Comparison of ENCODE assay signal across 17 mouse cellular contexts in genomic region chr12:40247384-40247783, GRCm38 (mm10). TPM values are rescaled to one million over a fixed set of nuclear protein-coding genes. Genes with fewer than 3 reads are reported as not detected.
DNase-seq lines count a peak whose midpoint lies in the region; ATAC-seq and TF ChIP-seq lines count a peak whose summit lies in the region.
"Had no signal": no experiment of that assay in that cellular context is flagged by ENCODE, and none has a peak within 500 bp of the region (broad histone marks: within the 10 kb centered on the region; RNA-seq: fewer than 3 reads in every experiment).

No protein-coding gene starts in this region.

- H3K27ac ChIP-seq in heart, embryonic 13.5 days (replicated peaks), result peak overlapping the region; percentile 63; the same call in 1 of the 2 replicates
- peak overlapping the region; percentile 14; the same call in 1 of the 2 replicates for H3K27ac ChIP-seq in MEL (ENCODE audit: control insufficient read depth, low read depth, low read length)
- no peak overlapping the region for H3K27ac ChIP-seq in liver, embryonic 15.5 days (replicated peaks)
- H3K27ac ChIP-seq: embryonic facial prominence, embryonic 10.5 days; hindbrain, embryonic 13.5 days; lung, embryonic 15.5 days had no signal

- 69% methylated on average over 4 of the region's 4 CpGs for WGBS in heart, embryonic 13.5 days
- WGBS in liver, embryonic 15.5 days (ENCODE audit: insufficient replicate concordance), result 30% methylated on average over 4 of the region's 4 CpGs

- no peak for DNase-seq in heart, adult 8-10 months (ENCODE audit: low spot score)
- DNase-seq in 416B (ENCODE audit: low read depth) (peak; percentile 23), MEL (ENCODE audit: low read depth, low spot score) (no peak)
- no peak for DNase-seq in adrenal gland, adult 18-20 months (ENCODE audit: low spot score in 2 of 2)
- no peak for DNase-seq in cerebellum, adult 9-11 months
- DNase-seq: cerebellum, postnatal 25 days; midbrain, embryonic 14.5 days; right cerebral cortex, adult 18-20 months; thymus, postnatal 25 days had no signal

- H3K4me1 ChIP-seq in heart, embryonic 13.5 days, result peaks cover 39% of the 10 kb centered on the region
- peaks cover 12 to 19% of the 10 kb centered on the region in 2 experiments for H3K4me1 ChIP-seq in MEL (ENCODE audit: control insufficient read depth in 1 of 2, insufficient read depth in 2 of 2, low read length in 2 of 2)
- H3K4me1 ChIP-seq in liver, embryonic 15.5 days (replicated peaks), result peaks cover 29% of the 10 kb centered on the region

- H3K4me2 ChIP-seq in heart, embryonic 13.5 days, result peak overlapping the region; percentile 29
- peak overlapping the region; percentile 36 for H3K4me2 ChIP-seq in liver, embryonic 15.5 days
- H3K4me2 ChIP-seq: hindbrain, embryonic 13.5 days; lung, embryonic 15.5 days had no signal

- no peak for TF ChIP-seq EP300 in MEL (IDR thresholded peaks at IDR 0.05; ENCODE audit: low read depth in 1 of 2, low read length in 2 of 2)

- H3K79me2 ChIP-seq in MEL (ENCODE audit: control insufficient read depth, insufficient read depth, low read length, poor library complexity), result no peaks in the 10 kb centered on the region

- TF ChIP-seq CTCF in MEL (IDR thresholded peaks at IDR 0.05 in 2 of 3, conservative IDR thresholded peaks at IDR 0.05 in 1 of 3; ENCODE audit: control insufficient read depth in 1 of 3, insufficient read depth in 1 of 3, low read depth in 2 of 3, low read length in 3 of 3, poor library complexity in 1 of 3, severe bottlenecking in 1 of 3), result no peak

- ATAC-seq in heart, embryonic 13.5 days (ENCODE audit: extremely low read depth, insufficient number of reproducible peaks, low FRiP score, low TSS enrichment), result no peak
- ATAC-seq in liver, embryonic 15.5 days (ENCODE audit: insufficient read depth), result no peak
- ATAC-seq: forebrain, embryonic 16.5 days had no signal

- no peaks in the 10 kb centered on the region for H3K27me3 ChIP-seq in heart, embryonic 13.5 days (replicated peaks)
- no peaks in the 10 kb centered on the region for H3K27me3 ChIP-seq in MEL (ENCODE audit: control insufficient read depth in 1 of 2, insufficient read depth in 2 of 2, low read length in 2 of 2)
- H3K27me3 ChIP-seq in liver, embryonic 15.5 days, result no peaks in the 10 kb centered on the region
- H3K27me3 ChIP-seq: hindbrain, embryonic 13.5 days; lung, embryonic 15.5 days had no signal

- H3K36me3 ChIP-seq in heart, embryonic 13.5 days, result no peaks in the 10 kb centered on the region
- H3K36me3 ChIP-seq in MEL (ENCODE audit: control insufficient read depth in 1 of 2, insufficient read depth in 2 of 2, low read length in 2 of 2), result peaks cover 0 to 17% of the 10 kb centered on the region in 2 experiments; a peak in 2 of 4 replicates
- H3K36me3 ChIP-seq in liver, embryonic 15.5 days (replicated peaks), result no peaks in the 10 kb centered on the region
- H3K36me3 ChIP-seq: embryonic facial prominence, embryonic 10.5 days; hindbrain, embryonic 13.5 days; lung, embryonic 15.5 days had no signal

- no peaks in the 10 kb centered on the region for H3K9me3 ChIP-seq in heart, embryonic 13.5 days
- H3K9me3 ChIP-seq in MEL (replicated peaks; ENCODE audit: insufficient read depth, low read length), result no peaks in the 10 kb centered on the region
- no peaks in the 10 kb centered on the region for H3K9me3 ChIP-seq in liver, embryonic 15.5 days (replicated peaks)
- H3K9me3 ChIP-seq: embryonic facial prominence, embryonic 10.5 days; hindbrain, embryonic 13.5 days; lung, embryonic 15.5 days had no signal

- no peak for TF ChIP-seq POLR2A in MEL (IDR thresholded peaks at IDR 0.05; ENCODE audit: control insufficient read depth in 1 of 2, insufficient read depth in 1 of 2, low read depth in 1 of 2, low read length in 2 of 2, poor library complexity in 1 of 2)

- no peak overlapping the region for H3K4me3 ChIP-seq in heart, embryonic 13.5 days
- no peak overlapping the region for H3K4me3 ChIP-seq in MEL (ENCODE audit: control insufficient read depth in 1 of 2, insufficient read depth in 1 of 2, low read depth in 2 of 2, low read length in 2 of 2)
- no peak overlapping the region for H3K4me3 ChIP-seq in liver, embryonic 15.5 days (replicated peaks)
- H3K4me3 ChIP-seq: embryonic facial prominence, embryonic 10.5 days; erythroblast, embryonic 14.5 days; hindbrain, embryonic 13.5 days; lung, embryonic 15.5 days had no signal

- H3K9ac ChIP-seq in heart, embryonic 13.5 days, result no peak overlapping the region
- no peak overlapping the region for H3K9ac ChIP-seq in MEL (ENCODE audit: control insufficient read depth, low read depth, low read length, poor library complexity, severe bottlenecking)
- no peak overlapping the region for H3K9ac ChIP-seq in liver, embryonic 15.5 days
- H3K9ac ChIP-seq: hindbrain, embryonic 13.5 days; lung, embryonic 15.5 days had no signal

- no peak for TF ChIP-seq RAD21 in MEL (IDR thresholded peaks at IDR 0.05; ENCODE audit: low read depth, low read length)

TF ChIP-seq in MEL, 35 proteins besides CTCF, POLR2A, EP300 and RAD21:
- TF ChIP-seq MAFK (IDR thresholded peaks at IDR 0.05; ENCODE audit: borderline replicate concordance, low read depth, low read length) (no peak), TCF12 (IDR thresholded peaks at IDR 0.05; ENCODE audit: low read depth, low read length) (no peak)

RNA-seq across cellular contexts. Expression of gene Ifrd1, which starts 0.9 kb away (rescaled TPM):
- 98.0 and 98.2 TPM in 2 replicates for polyA plus RNA-seq in heart, embryonic 13.5 days (2015; fragmentation: Nextera tagmentation; extraction: Ambion mirVana)
- 10 to 100 TPM; 69.0 to 89.2 (median 83.0) TPM for total RNA-seq in heart, adult 8-10 months (2022)
- 158 and 167 TPM in 2 replicates for total RNA-seq in MEL (2012; rRNA removed)
- 100 to 1,000 TPM in 1 of 2 experiments, not detected in 1; 161 TPM for polyA plus RNA-seq in MEL (2012; ENCODE audit: insufficient read depth in 1 of 2, insufficient read length in 2 of 2, low read depth in 1 of 2, low replicate concordance in 2 of 2, missing spikeins in 1 of 2)
- 38.4 and 43.8 TPM in 2 replicates for polyA plus RNA-seq in liver, embryonic 15.5 days (2015; fragmentation: Nextera tagmentation; extraction: Ambion mirVana)
- total RNA-seq in adrenal gland, adult 18-20 months (2021), result 100 to 1,000 TPM; 177 to 248 TPM

RNA-seq across cellular contexts. Expression of gene Lsmem1, which starts 48.1 kb away (rescaled TPM):
- 26.9 and 28.1 TPM in 2 replicates for polyA plus RNA-seq in heart, embryonic 13.5 days (2015; fragmentation: Nextera tagmentation; extraction: Ambion mirVana)
- 10 to 100 TPM; 54.6 to 69.7 (median 59.4) TPM for total RNA-seq in heart, adult 8-10 months (2022)
- not detected in 2 replicates for total RNA-seq in MEL (2012; rRNA removed)
- under 1 TPM in 1 of 2 experiments, not detected in 1; 0.14 TPM for polyA plus RNA-seq in MEL (2012; ENCODE audit: insufficient read depth in 1 of 2, insufficient read length in 2 of 2, low read depth in 1 of 2, low replicate concordance in 2 of 2, missing spikeins in 1 of 2)
- polyA plus RNA-seq in liver, embryonic 15.5 days (2015; fragmentation: Nextera tagmentation; extraction: Ambion mirVana), result 0.09 TPM in 1 of 2 replicates, not detected in the other
- under 1 TPM in 1 of 2 experiments, not detected in 1; 0.13 TPM for total RNA-seq in adrenal gland, adult 18-20 months (2021)
- total RNA-seq: adrenal gland, postnatal 36 days had no signal
- polyA plus RNA-seq: embryonic facial prominence, embryonic 10.5 days; erythroblast, embryonic 14.5 days; forebrain, embryonic 16.5 days; midbrain, embryonic 14.5 days had no signal

Comparison
In these comparisons a context has a peak if more than half of its experiments do, and no peak if none do; other contexts are left out.
1. RNA of gene Lsmem1, which starts 48.1 kb away (total RNA-seq): 54.6 to 69.7 TPM in heart, adult 8-10 months; 0.13 TPM in adrenal gland, adult 18-20 months and not detected in MEL; every median in the first group is over 10 times any median in the second.